Mouse (Mus musculus) CH12.LX (cell line): ENCODE measurements at regions not wholly inside any gene's neighbourhood (a gene's known extent, or its start where the extent isn't known, plus 50 kb on each side); places are given as distances from the start of the nearest gene placed in this dataset.

Experiments used
- DNase-seq: peaks from one replicate; pipeline ENCODE4 v3.0.0-alpha.2; 2013; ENCODE audit errors: extremely low read depth
- H3K27ac ChIP-seq: 2 replicates; pipeline ENCODE4 v1.5.1; 2012; ENCODE audit warnings: low read depth, mild to moderate bottlenecking, control low read depth, moderate library complexity; ENCODE audit not compliant: insufficient read depth
- H3K27me3 ChIP-seq: replicated peaks from 2 replicates; pipeline ENCODE3; 2012; ENCODE audit warnings: inconsistent platforms
- H3K36me3 ChIP-seq, 2 experiments: replicated peaks in 1 of 2; 2 replicates each; pipeline versions ENCODE3 to v1.6.1; 2012; ENCODE audit warnings: inconsistent platforms in 1 of 2, low read length in 1 of 2, mild to moderate bottlenecking in 1 of 2, mixed read lengths in 1 of 2, moderate library complexity in 1 of 2; ENCODE audit not compliant: control insufficient read depth in 1 of 2, insufficient read depth in 1 of 2
- H3K4me1 ChIP-seq, 2 experiments: 2 replicates each; pipeline ENCODE4 v1.6.1; 2012; ENCODE audit warnings: inconsistent platforms in 1 of 2, moderate library complexity in 1 of 2; ENCODE audit not compliant: insufficient read depth in 2 of 2, control insufficient read depth in 1 of 2
- H3K4me2 ChIP-seq: 2 replicates; pipeline ENCODE4 v1.6.1; 2012; ENCODE audit warnings: low read depth, mild to moderate bottlenecking, control low read depth; ENCODE audit not compliant: poor library complexity, insufficient read depth, severe bottlenecking
- H3K4me3 ChIP-seq, 3 experiments: fragments of 150-350 bp in 1 of 3; sonication (generic) in 1 of 3; replicated peaks in 1 of 3; 2 replicates each; pipeline versions ENCODE3 to v1.5.1; 2011 to 2012; ENCODE audit warnings: low read depth in 2 of 3, low read length in 2 of 3, mild to moderate bottlenecking in 2 of 3, moderate library complexity in 2 of 3, control low read depth in 1 of 3, improper control_type of control experiment in 1 of 3, inconsistent platforms in 1 of 3, mixed read lengths in 1 of 3; ENCODE audit not compliant: poor library complexity in 1 of 3
- H3K79me2 ChIP-seq: replicated peaks from 2 replicates; pipeline ENCODE4 v1.6.1; 2012; ENCODE audit warnings: mild to moderate bottlenecking, moderate library complexity; ENCODE audit not compliant: control insufficient read depth, poor library complexity, insufficient read depth, severe bottlenecking; ENCODE audit errors: extremely low read depth
- H3K9ac ChIP-seq: 2 replicates; pipeline ENCODE4 v1.6.1; 2012; ENCODE audit warnings: low read depth, mild to moderate bottlenecking, control low read depth, moderate library complexity; ENCODE audit not compliant: insufficient read depth
- H3K9me3 ChIP-seq: replicated peaks from 2 replicates; pipeline ENCODE3; 2012; ENCODE audit warnings: low read length, inconsistent platforms, mixed read lengths
- BHLHE40 ChIP-seq: IDR thresholded peaks from 2 replicates; pipeline ENCODE4 v1.6.1; 2011; ENCODE audit warnings: mild to moderate bottlenecking, low read depth, low read length, improper control_type of control experiment
- CHD2 ChIP-seq: IDR thresholded peaks from 2 replicates; pipeline ENCODE4 v1.6.1; 2011; ENCODE audit warnings: low read length, improper control_type of control experiment
- CTCF ChIP-seq, 2 experiments: IDR thresholded peaks in 1 of 2; conservative IDR thresholded peaks in 1 of 2; 2 replicates each; pipeline ENCODE4 v1.5.1; 2011 to 2012; ENCODE audit warnings: low read depth in 2 of 2, low read length in 2 of 2, improper control_type of control experiment in 1 of 2, inconsistent platforms in 1 of 2, mild to moderate bottlenecking in 1 of 2, moderate library complexity in 1 of 2
- E2F4 ChIP-seq: IDR thresholded peaks from 2 replicates; pipeline ENCODE4 v1.6.1; 2011; ENCODE audit warnings: low read depth, low read length, improper control_type of control experiment; ENCODE audit not compliant: insufficient replicate concordance
- EP300 ChIP-seq: IDR thresholded peaks from 2 replicates; pipeline ENCODE4 v1.6.1; 2011; ENCODE audit warnings: low read length, improper control_type of control experiment
- ETS1 ChIP-seq: conservative IDR thresholded peaks from 2 replicates; pipeline ENCODE4 v1.6.1; 2012; ENCODE audit warnings: low read depth, mild to moderate bottlenecking, inconsistent platforms, low read length, improper control_type of control experiment, moderate library complexity
- GABPA ChIP-seq: IDR thresholded peaks from 2 replicates; pipeline ENCODE4 v1.6.1; 2012; ENCODE audit warnings: low read depth, low read length, improper control_type of control experiment, inconsistent platforms; ENCODE audit not compliant: insufficient replicate concordance
- HCFC1 ChIP-seq: IDR thresholded peaks from 2 replicates; pipeline ENCODE4 v1.6.1; 2012; ENCODE audit warnings: low read depth, mild to moderate bottlenecking, inconsistent platforms, low read length, improper control_type of control experiment
- JUN ChIP-seq: IDR thresholded peaks from 2 replicates; pipeline ENCODE4 v1.6.1; 2011; ENCODE audit warnings: low read depth, mild to moderate bottlenecking, low read length, improper control_type of control experiment, moderate library complexity; ENCODE audit not compliant: insufficient read depth
- KAT2A ChIP-seq: IDR thresholded peaks from 2 replicates; pipeline ENCODE4 v1.6.1; 2012; ENCODE audit warnings: low read length, improper control_type of control experiment, inconsistent platforms; ENCODE audit not compliant: insufficient replicate concordance
- MAFK ChIP-seq: IDR thresholded peaks from 2 replicates; pipeline ENCODE4 v1.6.1; 2011; ENCODE audit warnings: low read length, improper control_type of control experiment; ENCODE audit not compliant: insufficient replicate concordance
- MAX ChIP-seq: IDR thresholded peaks from 2 replicates; pipeline ENCODE4 v1.6.1; 2011; ENCODE audit warnings: low read length, improper control_type of control experiment
- MAZ ChIP-seq: IDR thresholded peaks from 2 replicates; pipeline ENCODE4 v1.6.1; 2012; ENCODE audit warnings: low read depth, mild to moderate bottlenecking, inconsistent platforms, low read length, improper control_type of control experiment, moderate library complexity
- MEF2A ChIP-seq: IDR thresholded peaks from 2 replicates; pipeline ENCODE4 v1.6.1; 2014; ENCODE audit warnings: low read depth, mild to moderate bottlenecking, inconsistent platforms, low read length, improper control_type of control experiment, borderline replicate concordance
- NRF1 ChIP-seq: IDR thresholded peaks from 2 replicates; pipeline ENCODE4 v1.6.1; 2014; ENCODE audit warnings: low read depth, mild to moderate bottlenecking, inconsistent platforms, low read length, improper control_type of control experiment, moderate library complexity
- POLR2A ChIP-seq: IDR thresholded peaks from 2 replicates; pipeline ENCODE4 v1.6.1; 2011; ENCODE audit warnings: low read depth, mild to moderate bottlenecking, improper control_type of control experiment, low read length
- RAD21 ChIP-seq: IDR thresholded peaks from 2 replicates; pipeline ENCODE4 v1.6.1; 2011; ENCODE audit warnings: low read depth, mild to moderate bottlenecking, low read length, improper control_type of control experiment, moderate library complexity
- RCOR1 ChIP-seq: conservative IDR thresholded peaks from 2 replicates; pipeline ENCODE4 v1.6.1; 2012; ENCODE audit warnings: low read depth, mild to moderate bottlenecking, inconsistent platforms, low read length, improper control_type of control experiment
- SIN3A ChIP-seq: IDR thresholded peaks from 2 replicates; pipeline ENCODE4 v1.6.1; 2012; ENCODE audit warnings: low read length, improper control_type of control experiment, inconsistent platforms
- SMC3 ChIP-seq: IDR thresholded peaks from 2 replicates; pipeline ENCODE4 v1.6.1; 2011; ENCODE audit warnings: low read depth, low read length, improper control_type of control experiment
- TBP ChIP-seq: conservative IDR thresholded peaks from 2 replicates; pipeline ENCODE4 v1.6.1; 2011; ENCODE audit warnings: low read depth, low read length, improper control_type of control experiment
- TCF12 ChIP-seq: IDR thresholded peaks from 2 replicates; pipeline ENCODE4 v1.6.1; 2014; ENCODE audit warnings: low read depth, mild to moderate bottlenecking, inconsistent platforms, low read length, improper control_type of control experiment
- UBTF ChIP-seq: IDR thresholded peaks from 2 replicates; pipeline ENCODE4 v1.6.1; 2012; ENCODE audit warnings: low read depth, mild to moderate bottlenecking, inconsistent platforms, low read length, improper control_type of control experiment, moderate library complexity
- USF1 ChIP-seq: IDR thresholded peaks from 2 replicates; pipeline ENCODE4 v1.6.1; 2014; ENCODE audit warnings: low read depth, mild to moderate bottlenecking, inconsistent platforms, low read length, improper control_type of control experiment
- ZNF384 ChIP-seq: IDR thresholded peaks from 2 replicates; pipeline ENCODE4 v1.6.1; 2012; ENCODE audit warnings: low read depth, low read length, improper control_type of control experiment, inconsistent platforms
- dilution Hi-C: fragments of 300-500 bp; cut with MboI; formaldehyde crosslinking; loops from 2 replicates; pipeline ENCODE4 v1.14.3; 2020; ENCODE audit warnings: low sequenced_read_pairs; ENCODE audit not compliant: extremely low pct_unique_long_range_greater_than_20kb, extremely low pct_ligation_motif_present
- in situ Hi-C: fragments of 300-500 bp; cut with MboI; formaldehyde crosslinking; loops from 3 replicates; pipeline ENCODE4 v1.14.3; 2019; ENCODE audit warnings: low sequenced_read_pairs, low pct_ligation_motif_present, low pct_unique_long_range_greater_than_20kb, mixed read lengths

DNA sequence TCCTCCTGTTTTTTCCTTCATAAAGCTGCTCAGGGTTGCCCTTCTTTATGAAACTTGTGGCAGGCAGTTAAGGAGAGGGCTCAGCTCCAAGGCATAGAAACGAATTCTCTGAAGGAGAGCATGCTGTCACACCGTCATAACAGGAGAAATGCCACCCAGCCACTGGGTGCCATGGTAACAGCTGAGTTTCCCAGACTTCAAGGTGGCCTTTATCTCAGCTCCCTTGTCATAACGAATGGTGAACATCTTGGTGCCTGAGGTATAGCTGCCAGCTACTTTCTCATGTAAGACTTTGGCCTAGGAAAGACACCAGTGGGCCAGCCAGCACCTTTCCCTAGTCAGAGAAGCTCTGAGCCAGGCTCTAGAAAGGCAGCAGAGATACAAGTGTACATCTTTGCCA lies 182.5 kb upstream of the Afdn start:
- H3K27ac ChIP-seq = no peak overlapping the region
- peaks cover 4 to 26% of the 10 kb centered on the region in 2 experiments; a peak in 3 of 4 replicates for H3K4me1 ChIP-seq
- H3K4me2 ChIP-seq = no peak overlapping the region
- no peaks in the 10 kb centered on the region for H3K36me3 ChIP-seq
- in situ Hi-C loops (no loop called here), dilution Hi-C loops (no loop called here)
- no peak overlapping the region for H3K4me3 ChIP-seq
- TF ChIP-seq JUN = no peak
- no peak for TF ChIP-seq NRF1
- no peak for TF ChIP-seq E2F4
- TF ChIP-seq TCF12 = no peak
- TF ChIP-seq POLR2A = no peak
- TF ChIP-seq RAD21 = no peak
- no peak for TF ChIP-seq MAZ
- no peak for TF ChIP-seq SMC3
- TF ChIP-seq ETS1 = no peak
- TF ChIP-seq CTCF (conservative IDR thresholded peaks at IDR 0.05 in 1 of 2, IDR thresholded peaks at IDR 0.05 in 1 of 2; ENCODE audit: low read depth in 2 of 2, low read length in 2 of 2) = no peak
- TF ChIP-seq ZNF384 = no peak
- no peak for TF ChIP-seq BHLHE40
- TF ChIP-seq KAT2A = no peak
- TF ChIP-seq MAFK = no peak
- H3K27me3 ChIP-seq = no peaks in the 10 kb centered on the region
- DNase-seq = no peak
- no peaks in the 10 kb centered on the region for H3K9me3 ChIP-seq
- H3K79me2 ChIP-seq = no peaks in the 10 kb centered on the region
- no peak overlapping the region for H3K9ac ChIP-seq

GRCm38 (mm10) chr17:13581214-13581920 lies 179.0 kb upstream of the Afdn start:
- Histone ChIP-seq H3K36me3 (no peaks in the 10 kb centered on the region), H3K79me2 (no peaks in the 10 kb centered on the region), H3K27me3 (no peaks in the 10 kb centered on the region), H3K4me3 (no peak overlapping the region), H3K27ac (no peak overlapping the region), H3K9me3 (no peaks in the 10 kb centered on the region), H3K4me2 (no peak overlapping the region), H3K4me1 (no peaks in the 10 kb centered on the region), H3K9ac (no peak overlapping the region)
- no peak for TF ChIP-seq EP300
- TF ChIP-seq UBTF = no peak
- TF ChIP-seq TBP = no peak
- TF ChIP-seq CTCF (conservative IDR thresholded peaks at IDR 0.05 in 1 of 2, IDR thresholded peaks at IDR 0.05 in 1 of 2; ENCODE audit: low read depth in 2 of 2, low read length in 2 of 2) = no peak
- no peak for TF ChIP-seq MEF2A
- TF ChIP-seq MAFK = no peak
- TF ChIP-seq HCFC1 = no peak
- no peak for TF ChIP-seq GABPA
- no peak for TF ChIP-seq POLR2A
- TF ChIP-seq USF1 = no peak
- TF ChIP-seq CHD2 = no peak
- TF ChIP-seq MAX = no peak
- TF ChIP-seq RCOR1 = no peak
- no peak for TF ChIP-seq SIN3A
- no peak for TF ChIP-seq RAD21
- DNase-seq = no peak
- dilution Hi-C loops (no loop called here), in situ Hi-C loops (no loop called here)
